Mouse (Mus musculus) adrenal gland (tissue): Measurements from ENCODE around the gene Smyd1.
"Not testable (repeated sequence)": the region's sequence is repeated elsewhere in the genome, so short reads cannot be mapped to it uniquely, and the experiment has no call there.

ENCODE experiments used
- intact Hi-C: fragments of 180-260 bp; cut with DNase I; formaldehyde crosslinking; loops from one replicate; pipeline ENCODE4 v1.15.1; 2025

The Smyd1 gene

GRCm38 (mm10) chr6:71329881-71330280 is 7.8 kb upstream of the Smyd1 start:
- intact Hi-C loops: no loop called here

- intact Hi-C loops: no loop called here
Observed at GRCm38 (mm10) chr6:71324816-71325215, 2.8 kb upstream of the Smyd1 start.

GRCm38 (mm10) chr6:71322491-71322921 is 473 bp upstream of the Smyd1 start, which contains the start of gene Cd8b1:
Cd8b1 (plus strand) TSS chr6:71322788.
- intact Hi-C loops: no loop called here

GRCm38 (mm10) chr6:71307486-71307885 is 14.5 kb downstream of the Smyd1 start:
- intact Hi-C loops: no loop called here

GRCm38 (mm10) chr6:71302097-71302731 is 19.8 kb downstream of the Smyd1 start:
- intact Hi-C loops: no loop called here

- intact Hi-C loops: no loop called here
Observed at GRCm38 (mm10) chr6:71298751-71299150, 23.3 kb downstream of the Smyd1 start.

GRCm38 (mm10) chr6:71298051-71298450 is 24.0 kb downstream of the Smyd1 start:
- intact Hi-C loops: no loop called here

- intact Hi-C loops: no loop called here
Observed at GRCm38 (mm10) chr6:71295303-71295702, 26.7 kb downstream of the Smyd1 start.

GRCm38 (mm10) chr6:71293509-71293908 is 28.5 kb downstream of the Smyd1 start:
- intact Hi-C loops: no loop called here

GRCm38 (mm10) chr6:71279418-71279817 is 42.6 kb downstream of the Smyd1 start:
- intact Hi-C loops: no loop called here

- intact Hi-C loops: loop anchor here (5.0 kb wide), 1 partner anchor 112 kb away; no protein-coding TSS in a partner anchor
Observed at GRCm38 (mm10) chr6:71274621-71275020, 47.4 kb downstream of the Smyd1 start.

GRCm38 (mm10) chr6:71273715-71274114 is 48.3 kb downstream of the Smyd1 start:
- intact Hi-C loops: loop anchor here (5.0 kb wide), 1 partner anchor 111 kb away; no protein-coding TSS in a partner anchor

GRCm38 (mm10) chr6:71272316-71272741 is 49.7 kb downstream of the Smyd1 start:
- intact Hi-C loops: loop anchor here (5.0 kb wide), 1 partner anchor 110 kb away; no protein-coding TSS in a partner anchor

- intact Hi-C loops: loop anchor here (5.0 kb wide), 1 partner anchor 109 kb away; no protein-coding TSS in a partner anchor
Observed at GRCm38 (mm10) chr6:71271389-71272315, 50.4 kb downstream of the Smyd1 start, which contains the start of gene Krcc1. Krcc1 (plus strand) TSS chr6:71271677.

GRCm38 (mm10) chr6:71271057-71271388 is 51.0 kb downstream of the Smyd1 start:
- intact Hi-C loops: loop anchor here (5.0 kb wide), 1 partner anchor 109 kb away; no protein-coding TSS in a partner anchor

- intact Hi-C loops: loop anchor here (5.0 kb wide), 1 partner anchor 108 kb away; no protein-coding TSS in a partner anchor
Observed at GRCm38 (mm10) chr6:71270301-71271056, 51.6 kb downstream of the Smyd1 start.

- intact Hi-C loops: loop anchor here (5.0 kb wide), 1 partner anchor 107 kb away; no protein-coding TSS in a partner anchor
Observed at GRCm38 (mm10) chr6:71269686-71270050, 52.4 kb downstream of the Smyd1 start.

- intact Hi-C loops: no loop called here
Observed at GRCm38 (mm10) chr6:71268929-71269685, 52.9 kb downstream of the Smyd1 start.

- intact Hi-C loops: not testable (repeated sequence)
Observed at GRCm38 (mm10) chr6:71267603-71268002, 54.4 kb downstream of the Smyd1 start.

- intact Hi-C loops: no loop called here
Observed at GRCm38 (mm10) chr6:71262142-71262833, 59.7 kb downstream of the Smyd1 start.
